Mouse (Mus musculus): ENCODE results near the gene Mrps14. TPM values are rescaled to one million over a fixed set of nuclear protein-coding genes. Genes with fewer than 3 reads are reported as not detected.

Gene Mrps14
- 11.8 and 21.2 TPM in 2 replicates for polyA plus RNA-seq (2012; rRNA removed)

DNA sequence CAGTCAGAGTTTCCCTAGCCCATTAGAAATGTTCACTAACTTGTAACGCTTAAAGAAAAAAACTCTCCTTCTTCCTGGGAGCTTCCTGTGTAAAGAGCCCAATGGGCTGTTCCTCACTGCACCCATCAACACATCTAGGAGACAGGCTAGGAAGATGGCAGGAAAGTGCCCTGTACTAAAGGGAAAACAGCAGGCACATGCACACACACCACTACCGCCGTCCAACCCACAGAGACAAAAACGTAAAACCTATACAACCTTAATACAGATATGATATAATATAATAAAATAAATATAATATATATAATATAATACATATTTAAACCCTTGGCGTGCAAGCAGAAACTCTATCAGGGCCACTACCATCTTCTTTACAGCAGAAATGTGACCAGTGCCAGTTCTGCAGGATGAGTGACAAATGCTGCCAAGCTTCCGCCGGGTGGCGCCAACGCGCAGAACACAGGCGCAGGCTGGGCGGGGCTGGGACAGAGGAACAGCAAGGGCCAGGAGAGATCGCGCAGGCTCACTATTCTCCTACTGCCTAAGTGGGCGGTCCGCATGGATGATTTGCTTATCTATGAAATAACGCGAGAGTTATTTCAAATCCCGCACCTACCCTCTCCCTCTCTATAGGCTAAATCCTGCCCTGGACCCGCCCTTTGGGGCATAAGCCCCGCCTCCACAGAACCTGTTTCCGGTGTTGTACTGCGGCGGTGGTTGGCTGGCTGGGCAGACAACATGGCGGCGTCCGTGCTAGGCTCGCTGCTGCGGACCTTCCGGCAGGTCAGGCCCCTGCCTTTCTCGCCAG is at the start of gene Mrps14:
Gene Mrps14, plus strand, starts transcription at position 687 of the 808 bp plus-strand sequence.

DNA sequence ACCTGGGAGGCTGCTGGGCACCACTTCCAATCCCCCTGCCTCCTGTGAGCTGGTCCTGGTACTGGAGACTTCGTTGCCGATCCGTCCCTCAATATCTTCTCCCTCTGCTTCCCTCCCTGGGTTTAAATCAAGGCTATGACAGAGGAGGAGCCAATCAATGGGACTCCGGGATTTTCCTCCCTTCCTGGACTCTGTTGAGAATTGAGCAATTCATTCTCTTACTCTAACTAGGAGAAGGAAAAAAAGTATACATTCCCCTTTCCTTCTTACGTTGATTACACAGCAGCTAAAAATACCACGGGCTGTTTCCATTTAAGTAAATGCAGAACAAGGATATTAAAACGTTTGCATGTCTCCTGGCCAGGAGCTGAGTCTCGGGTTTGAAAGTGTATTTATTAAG is 41.5 kb upstream of the Mrps14 start, which contains the start of gene Tnn:
Gene Tnn, minus strand, starts transcription at position 101 of the 400 bp plus-strand sequence.

GRCm38 (mm10) chr1:160212703-160213669 is 18.0 kb downstream of the Mrps14 start, which contains the start of gene Cacybp:
TSS of gene Cacybp (minus strand) at chr1:160212875.

Other genes starting within 250 kb of the Mrps14 start
- gene 4930523C07Rik, start 150.8 kb upstream of the Mrps14 start, polyA plus RNA-seq (2012; rRNA removed) = 7.5 and 15.1 TPM in 2 replicates
- 0.13 and 0.14 TPM in 2 replicates for gene Tnn, start 41.6 kb upstream of the Mrps14 start, polyA plus RNA-seq (2012; rRNA removed)
- gene Cacybp, start 17.7 kb downstream of the Mrps14 start, polyA plus RNA-seq (2012; rRNA removed) = 4.4 and 5.4 TPM in 2 replicates